Mouse (Mus musculus) left cerebral cortex, postnatal 36 days (tissue): Measurements from ENCODE around the gene B3galt4. TPM values are rescaled to one million over a fixed set of nuclear protein-coding genes. Genes with fewer than 3 reads are reported as not detected.
"Not testable (repeated sequence)": the region's sequence is repeated elsewhere in the genome, so short reads cannot be mapped to it uniquely, and the experiment has no call there.

Source experiments
- DNase-seq, 2 experiments: peaks; one replicate each; pipeline ENCODE4 v3.0.0; 2021 to 2022; ENCODE audit warnings: low spot score in 2 of 2, mixed read lengths in 1 of 2
- intact Hi-C: fragments of 180-260 bp; cut with DNase I; formaldehyde crosslinking; loops from one replicate; pipeline ENCODE4 v1.15.1; 2025
- total RNA-seq, 2 experiments: library from RNA; stranded (reverse); gene quantifications; 2 replicates each; pipeline ENCODE4 v1.2.3; 2021

The B3galt4 gene
- total RNA-seq, result 1 to 10 TPM; 5.5 to 6.7 TPM

GRCm38 (mm10) chr17:33951021-33951946 lies at the start of gene B3galt4:
Gene B3galt4, minus strand, starts transcription at chr17:33951488.
- intact Hi-C loops, result no loop called here
- peak; percentile 77 to 81 for DNase-seq

- DNase-seq, result not testable (repeated sequence)
- intact Hi-C loops, result loop anchor here (2.0 kb wide), 1 partner anchor 1262 kb away; the partner anchor contains the start of gene H2-D1
These were observed 49.5 kb upstream of the B3galt4 start for GRCm38 (mm10) chr17:34000796-34001195.

- intact Hi-C loops, result loop anchor here (2.0 kb wide), 1 partner anchor 1263 kb away; the partner anchor contains the start of gene H2-D1
- peak; percentile 56 to 65 for DNase-seq
These were observed 48.9 kb upstream of the B3galt4 start, which contains the start of gene H2-K1 for GRCm38 (mm10) chr17:34000150-34000537. Gene H2-K1, minus strand, starts transcription at chr17:34000347.

- intact Hi-C loops, result loop anchor here (2.0 to 5.0 kb wide), 2 partner anchors 1263 to 1293 kb away; partner anchors contain the start of gene H2-D1
- DNase-seq, result no peak
These were observed 48.3 kb upstream of the B3galt4 start for GRCm38 (mm10) chr17:33999341-34000149.

- not testable (repeated sequence) for DNase-seq
- intact Hi-C loops, result loop anchor here (5.0 kb wide), 1 partner anchor 1294 kb away; no protein-coding TSS in a partner anchor
These were observed 47.4 kb upstream of the B3galt4 start for GRCm38 (mm10) chr17:33998697-33999096.

GRCm38 (mm10) chr17:33997025-33997424 lies 45.7 kb upstream of the B3galt4 start:
- not testable (repeated sequence) for DNase-seq
- intact Hi-C loops, result loop anchor here (5.0 kb wide), 1 partner anchor 1295 kb away; no protein-coding TSS in a partner anchor

GRCm38 (mm10) chr17:33995651-33996050 lies 44.4 kb upstream of the B3galt4 start:
- intact Hi-C loops, result loop anchor here (5.0 kb wide), 1 partner anchor 1297 kb away; no protein-coding TSS in a partner anchor
- no peak for DNase-seq

GRCm38 (mm10) chr17:33994959-33995358 lies 43.7 kb upstream of the B3galt4 start:
- intact Hi-C loops, result loop anchor here (5.0 kb wide), 1 partner anchor 1297 kb away; no protein-coding TSS in a partner anchor

GRCm38 (mm10) chr17:33991788-33992664 lies 40.7 kb upstream of the B3galt4 start:
- no peak for DNase-seq
- intact Hi-C loops, result no loop called here

More at GRCm38 (mm10) chr17:33994959-33995358, 43.7 kb upstream of the B3galt4 start:
- DNase-seq, result no peak

GRCm38 (mm10) chr17:33982136-33982535 lies 30.8 kb upstream of the B3galt4 start:
- DNase-seq, intact Hi-C loops: not testable (repeated sequence)

GRCm38 (mm10) chr17:33981192-33981909 lies 30.1 kb upstream of the B3galt4 start:
- intact Hi-C loops, result not testable (repeated sequence)
- DNase-seq, result peak; percentile 81 to 86

- intact Hi-C loops, result no loop called here
- no peak for DNase-seq
These were observed 29.1 kb upstream of the B3galt4 start for GRCm38 (mm10) chr17:33980181-33981035.

GRCm38 (mm10) chr17:33979512-33980050 lies 28.3 kb upstream of the B3galt4 start:
- DNase-seq, result no peak
- intact Hi-C loops, result no loop called here

GRCm38 (mm10) chr17:33978631-33979031 lies 27.3 kb upstream of the B3galt4 start:
- DNase-seq, result peak in 1 of 2 experiments; percentile 34
- intact Hi-C loops, result no loop called here

- intact Hi-C loops, result no loop called here
- no peak for DNase-seq
These were observed 26.7 kb upstream of the B3galt4 start for GRCm38 (mm10) chr17:33977861-33978557.

GRCm38 (mm10) chr17:33973572-33973971 lies 22.3 kb upstream of the B3galt4 start:
- intact Hi-C loops, result no loop called here
- DNase-seq, result no peak
